Mouse (Mus musculus) MN1 (cell line): Measurements from ENCODE around the gene Pbx4.

Experiments
- DNase-seq: peaks from one replicate; pipeline ENCODE4 v3.0.0-alpha.2; 2016; ENCODE audit warnings: low spot score

The Pbx4 gene

DNA sequence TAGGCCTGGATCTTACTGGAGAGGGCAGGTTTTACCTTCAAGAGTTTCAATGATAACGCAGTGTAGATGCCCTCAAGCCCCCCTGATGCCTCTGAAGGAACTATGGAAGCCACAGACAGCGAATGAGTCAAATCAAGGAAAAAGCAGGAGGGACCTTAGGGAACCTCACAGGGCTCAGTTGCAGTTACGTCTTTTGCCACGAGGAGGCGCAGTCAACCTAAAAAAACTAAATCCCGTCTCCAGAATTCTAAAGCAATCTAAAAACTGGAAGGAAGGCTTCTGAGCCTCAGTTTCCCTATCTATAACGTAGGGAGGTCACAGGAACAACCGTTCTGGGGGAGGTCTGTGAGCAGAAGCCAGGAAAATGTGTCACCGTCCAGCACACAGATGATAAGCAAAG lies 41.9 kb downstream of the Pbx4 start:
- DNase-seq, result peak; percentile 78

- no peak for DNase-seq
Measured at GRCm38 (mm10) chr8:69874654-69875053, 42.4 kb downstream of the Pbx4 start.

DNA sequence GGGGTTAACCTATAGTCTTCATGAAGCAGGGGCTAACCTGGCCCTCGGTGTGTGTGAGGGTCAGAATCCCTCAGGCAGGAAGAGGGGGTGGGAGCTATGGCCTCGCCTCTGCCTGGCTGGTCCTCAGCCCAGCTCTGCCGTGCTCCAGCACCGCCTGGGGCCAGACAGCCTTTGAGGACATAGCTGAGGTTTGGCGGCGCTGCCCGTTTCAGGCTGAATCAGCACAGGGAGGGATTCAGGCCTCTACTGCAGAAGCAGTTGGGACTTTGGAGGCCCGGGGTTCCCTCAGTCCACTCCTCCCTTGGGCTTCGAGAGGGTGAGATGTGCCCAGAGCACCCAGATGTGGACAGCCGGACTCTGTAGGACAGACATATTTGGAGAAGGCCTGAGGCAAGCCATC lies 43.8 kb downstream of the Pbx4 start:
- DNase-seq, result no peak

GRCm38 (mm10) chr8:69876967-69877366 lies 44.7 kb downstream of the Pbx4 start:
- no peak for DNase-seq

GRCm38 (mm10) chr8:69877396-69877795 lies 45.1 kb downstream of the Pbx4 start:
- DNase-seq, result no peak

GRCm38 (mm10) chr8:69877992-69878391 lies 45.7 kb downstream of the Pbx4 start:
- no peak for DNase-seq

GRCm38 (mm10) chr8:69879678-69880077 lies 47.4 kb downstream of the Pbx4 start:
- no peak for DNase-seq

DNA sequence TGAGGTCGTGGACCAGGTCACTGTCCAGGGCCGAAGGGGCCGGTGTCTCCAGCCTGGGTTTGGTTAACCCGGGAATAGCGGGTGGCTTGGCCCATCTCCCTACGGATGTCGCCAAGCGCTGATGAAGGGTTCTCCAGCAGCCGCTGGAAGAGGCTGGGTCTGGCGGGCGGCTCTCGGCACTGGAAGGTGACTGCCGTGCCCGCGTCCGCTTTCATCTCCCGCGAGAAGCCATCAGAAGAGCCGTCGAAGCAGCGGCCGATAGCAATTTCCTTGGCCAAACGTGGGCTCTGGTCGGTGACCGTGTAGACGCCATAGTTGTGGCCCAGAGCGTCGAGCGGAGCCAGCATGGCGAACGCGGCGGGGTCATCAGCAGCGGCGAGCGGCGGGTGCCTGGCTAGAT lies 48.5 kb downstream of the Pbx4 start:
- no peak for DNase-seq

- DNase-seq, result no peak
Measured at GRCm38 (mm10) chr8:69881261-69881865, 49.1 kb downstream of the Pbx4 start.

- DNase-seq, result no peak
Measured at GRCm38 (mm10) chr8:69882021-69882756, 49.9 kb downstream of the Pbx4 start.

- no peak for DNase-seq
Measured at GRCm38 (mm10) chr8:69882833-69883600, 50.7 kb downstream of the Pbx4 start.

DNA sequence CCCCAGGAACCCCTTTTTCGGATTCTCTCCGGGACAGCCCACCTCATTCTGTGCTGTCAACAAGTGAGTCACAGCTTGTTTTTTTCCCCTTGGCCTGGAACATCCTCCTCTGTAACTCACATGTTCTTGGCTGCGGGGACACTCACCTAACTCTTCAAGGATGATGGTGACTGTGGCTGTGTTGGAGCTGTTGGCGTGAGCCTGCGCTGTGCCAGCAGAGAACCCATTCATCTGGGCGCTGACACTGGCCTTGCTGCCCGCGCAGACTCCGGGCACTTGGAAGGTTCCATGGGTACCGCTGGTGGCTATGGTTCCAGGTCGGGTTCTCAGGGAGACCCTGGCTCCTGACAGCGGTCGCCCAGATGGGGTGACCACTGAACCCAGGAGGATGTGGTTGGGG lies 51.9 kb downstream of the Pbx4 start:
- no peak for DNase-seq

GRCm38 (mm10) chr8:69887289-69888243 lies 55.3 kb downstream of the Pbx4 start, which contains the start of gene Cilp2:
Gene Cilp2 (minus strand): TSS chr8:69887687.
- no peak for DNase-seq

DNA sequence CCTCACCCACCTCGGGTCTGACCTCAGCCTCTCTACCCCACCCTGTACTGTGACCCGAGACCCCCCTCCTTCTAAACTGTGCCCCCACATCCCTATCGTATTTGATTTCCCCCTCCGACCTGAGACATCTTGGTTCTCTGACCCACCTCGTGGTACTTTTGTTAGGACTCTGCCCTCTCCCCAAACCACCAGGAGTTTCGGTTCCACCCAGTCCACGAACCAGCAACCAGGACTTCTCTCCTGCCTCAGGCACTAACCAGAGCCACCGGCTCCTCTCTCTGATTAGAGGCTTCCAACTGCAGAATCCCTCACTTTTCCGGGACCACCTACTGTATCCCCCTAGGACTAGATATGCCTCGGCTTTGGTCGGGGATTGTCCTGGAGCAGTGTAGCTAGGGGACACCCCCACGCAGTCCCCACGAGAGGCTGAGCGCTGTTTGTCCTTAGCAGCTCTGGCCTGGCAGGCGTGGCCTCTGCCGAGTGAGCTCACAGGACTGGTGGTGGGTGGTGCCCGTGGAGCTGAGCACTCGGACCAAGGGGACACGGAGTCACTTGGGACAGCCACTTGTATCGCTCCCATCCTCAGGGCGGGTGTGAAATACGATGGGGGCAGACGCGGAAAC lies 56.1 kb downstream of the Pbx4 start:
- no peak for DNase-seq

DNA sequence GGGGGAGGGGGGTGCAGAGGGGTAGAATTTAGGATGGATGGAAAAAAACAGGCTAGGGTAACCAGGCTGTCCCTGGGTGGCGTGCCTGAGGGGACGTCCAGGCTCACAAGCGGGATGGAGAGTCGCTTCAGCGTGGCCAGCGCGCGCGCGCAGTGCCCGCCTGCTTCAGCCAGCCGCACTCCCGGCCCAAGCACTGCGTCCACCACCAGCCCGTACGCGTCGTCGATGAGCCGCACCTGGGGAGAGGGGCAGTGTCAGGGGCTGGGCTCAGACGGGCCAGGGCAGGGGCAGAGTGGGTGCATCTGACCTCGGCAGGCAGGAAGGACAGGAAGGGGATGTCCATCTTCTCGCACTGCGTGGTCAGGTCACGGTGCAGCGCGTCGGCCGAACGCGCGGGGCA lies 56.6 kb downstream of the Pbx4 start:
- no peak for DNase-seq

GRCm38 (mm10) chr8:69890813-69891241 lies 58.5 kb downstream of the Pbx4 start:
- no peak for DNase-seq

- no peak for DNase-seq
Measured at GRCm38 (mm10) chr8:69893863-69894262, 61.6 kb downstream of the Pbx4 start.

- no peak for DNase-seq
Measured at GRCm38 (mm10) chr8:69894836-69895332, 62.6 kb downstream of the Pbx4 start.

GRCm38 (mm10) chr8:69895772-69896451 lies 63.6 kb downstream of the Pbx4 start:
- DNase-seq, result no peak

GRCm38 (mm10) chr8:69897857-69898256 lies 65.6 kb downstream of the Pbx4 start:
- no peak for DNase-seq

- no peak for DNase-seq
Measured at GRCm38 (mm10) chr8:69899876-69900275, 67.6 kb downstream of the Pbx4 start.
